Mouse (Mus musculus) lung, adult 2 months (tissue): Measurements from ENCODE around the gene C1ql2.

Experiments
- CTCF ChIP-seq: fragments of 200-500 bp; IDR thresholded peaks from 2 replicates; pipeline ENCODE4 v1.5.1; 2011; ENCODE audit warnings: mild to moderate bottlenecking, low read length, control low read depth; ENCODE audit not compliant: insufficient read depth
- POLR2A ChIP-seq: fragments of 200-500 bp; IDR thresholded peaks from 2 replicates; pipeline ENCODE4 v1.6.1; 2011; ENCODE audit warnings: low read depth, mild to moderate bottlenecking, control low read depth, low read length, borderline replicate concordance; ENCODE audit errors: extremely low read depth

GRCm38 (mm10) chr1:120357371-120358274 lies 17.2 kb downstream of the C1ql2 start:
- TF ChIP-seq CTCF (no peak), POLR2A (no peak)
